Mouse (Mus musculus) Patski (cell line): ENCODE measurements around the gene Slc12a3. TPM values are rescaled to one million over a fixed set of nuclear protein-coding genes. Genes with fewer than 3 reads are reported as not detected.

ENCODE experiments used
- ATAC-seq: fragments of 100-300 bp; one replicate; pipeline ENCODE4 v1.8.0; 2021
- CTCF ChIA-PET: fragments of 350-600 bp; sonication (Branson Sonifier 250); formaldehyde crosslinking; loops from one replicate; lab custom pipeline; 2022; ENCODE audit warnings: inconsistent platforms; lab: Charles Lee
- POLR2A ChIA-PET: fragments of 350-600 bp; sonication (Branson Sonifier 250); formaldehyde crosslinking; loops from one replicate; lab custom pipeline; 2022; ENCODE audit warnings: antibody characterized with exemption, inconsistent platforms; lab: Charles Lee
- DNase-seq: peaks from one replicate; pipeline ENCODE4 v3.0.0-alpha.2; 2011; ENCODE audit warnings: low read depth, low spot score
- H3K27me3 ChIP-seq: fragments of 371-371 bp; one replicate; pipeline ENCODE4 v1.5.1; 2021
- CTCF ChIP-seq: fragments of 100-300 bp; IDR thresholded peaks from one replicate; pipeline ENCODE4 v1.5.1; 2021
- in situ Hi-C: fragments of 300-500 bp; cut with MboI; formaldehyde crosslinking; loops from 3 replicates; pipeline ENCODE4 v1.11.1; 2018; ENCODE audit warnings: low pct_unique_long_range_greater_than_20kb, mixed read lengths
- polyA plus RNA-seq: library from polyadenylated mRNA; unstranded; gene quantifications from one replicate; pipeline ENCODE4 v1.2.3, GENCODE M21; 2021

The Slc12a3 gene
- polyA plus RNA-seq, 1 experiment from 2014 or later, result 0.23 TPM

GRCm38 (mm10) chr8:94364686-94365312 is 35.8 kb downstream of the Slc12a3 start:
- peaks cover 3% of the 10 kb centered on the region for H3K27me3 ChIP-seq
- no peak for ATAC-seq
- in situ Hi-C loops, result no loop called here
- no peak for DNase-seq
- ChIA-PET CTCF (no interaction called here), POLR2A (no interaction called here)
- no peak for TF ChIP-seq CTCF

- no peak for DNase-seq
- in situ Hi-C loops, result no loop called here
- POLR2A ChIA-PET, result no interaction called here
- no peak for ATAC-seq
- no peak for TF ChIP-seq CTCF
- H3K27me3 ChIP-seq, result peaks cover 3% of the 10 kb centered on the region
- CTCF ChIA-PET, result no interaction called here
Observed at GRCm38 (mm10) chr8:94365410-94365981, 36.5 kb downstream of the Slc12a3 start.

DNA sequence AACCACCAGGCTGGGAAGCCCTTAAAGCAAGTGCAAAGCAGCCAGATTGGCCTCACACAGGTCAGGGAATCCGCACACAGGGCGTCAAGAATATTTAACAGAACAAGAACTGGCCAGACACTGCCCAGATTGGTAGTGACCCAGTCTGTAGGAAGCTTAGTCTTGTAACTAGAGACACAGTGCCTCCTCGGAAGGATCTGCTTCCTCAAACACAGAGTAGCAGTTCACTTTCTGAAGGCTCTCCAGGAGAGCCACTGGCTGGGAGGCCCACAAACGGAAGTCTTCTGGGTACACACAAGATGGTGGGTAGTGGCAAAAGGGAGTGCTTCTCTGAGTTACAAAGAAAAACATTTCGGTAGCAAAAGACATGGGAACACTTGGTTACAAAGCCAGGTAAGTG is 41.8 kb downstream of the Slc12a3 start:
- ChIA-PET CTCF (interaction anchor here (0.9 kb wide), 1 partner anchor 13 kb away, joined by 3 read pairs; no protein-coding TSS in a partner anchor), POLR2A (no interaction called here)
- peaks cover 3% of the 10 kb centered on the region for H3K27me3 ChIP-seq
- in situ Hi-C loops, result no loop called here
- DNase-seq, result no peak
- no peak for TF ChIP-seq CTCF
- ATAC-seq, result no peak

DNA sequence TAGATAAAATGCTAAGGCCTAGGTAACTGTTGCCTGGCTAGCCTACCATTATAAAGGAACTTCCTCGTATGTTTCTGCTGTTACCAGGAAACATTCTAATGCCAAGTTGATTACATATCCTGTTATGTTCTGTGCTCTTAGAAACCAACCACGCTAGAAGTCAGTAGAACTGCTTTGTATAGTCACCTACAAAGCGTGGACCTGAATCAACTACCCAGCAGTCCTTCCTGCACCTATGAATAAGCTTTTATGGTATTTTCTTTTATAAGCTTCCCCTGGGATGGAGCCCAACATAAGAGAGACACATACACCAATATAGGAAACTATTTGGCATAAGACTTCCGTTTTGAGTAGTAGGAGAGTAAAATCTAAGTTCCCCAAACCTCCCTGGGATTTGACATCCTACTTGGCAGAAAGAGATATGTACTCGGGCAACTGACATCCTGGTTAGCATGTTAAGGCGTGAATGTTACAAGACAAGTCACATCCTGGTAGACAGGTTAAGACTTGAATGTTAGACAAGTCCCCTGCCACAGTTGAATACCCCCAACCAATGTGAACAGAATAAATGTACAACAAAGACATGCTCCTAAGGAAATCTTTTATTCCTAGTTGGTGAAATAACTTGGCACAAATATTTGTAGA is 44.1 kb downstream of the Slc12a3 start:
- TF ChIP-seq CTCF, result no peak
- in situ Hi-C loops, result no loop called here
- ATAC-seq, result no peak
- DNase-seq, result no peak
- CTCF ChIA-PET, result interaction anchor here (0.9 kb wide), 1 partner anchor 125 kb away, joined by 3 read pairs; no protein-coding TSS in a partner anchor
- POLR2A ChIA-PET, result interaction anchor here (1.0 kb wide), 1 partner anchor 12 kb away, joined by 3 read pairs; no protein-coding TSS in a partner anchor
- H3K27me3 ChIP-seq, result peaks cover under 1% of the 10 kb centered on the region

DNA sequence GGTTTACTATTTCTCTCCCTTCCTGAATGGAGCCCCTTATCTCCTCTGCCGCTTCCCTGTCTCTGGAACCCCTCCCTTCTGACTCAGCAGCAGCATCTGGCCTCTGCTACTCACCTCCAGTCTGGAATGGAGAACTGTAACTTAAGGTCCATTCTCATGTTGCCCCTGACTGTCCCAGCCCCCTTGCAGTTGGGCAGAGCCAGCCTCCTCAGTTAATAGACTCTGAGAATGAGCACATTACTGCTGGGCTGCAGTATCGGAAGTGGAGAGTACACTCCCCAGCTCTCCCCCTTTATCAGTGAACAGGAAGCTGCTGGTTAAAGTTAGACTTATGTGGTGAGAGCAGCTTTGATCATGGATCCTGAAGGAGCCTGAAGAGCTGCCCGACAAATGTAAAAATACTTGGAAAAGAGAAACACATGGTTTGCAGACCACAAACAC is 46.6 kb downstream of the Slc12a3 start:
- POLR2A ChIA-PET, result no interaction called here
- in situ Hi-C loops, result no loop called here
- ATAC-seq, result no peak

GRCm38 (mm10) chr8:94376176-94376575 is 47.2 kb downstream of the Slc12a3 start:
- TF ChIP-seq CTCF, result no peak
- in situ Hi-C loops, result no loop called here
- DNase-seq (no peak), ATAC-seq (no peak)
- H3K27me3 ChIP-seq, result no peaks in the 10 kb centered on the region
- CTCF ChIA-PET, result interaction anchor here (1.5 kb wide), 1 partner anchor 14 kb away, joined by 4 read pairs; no protein-coding TSS in a partner anchor
- POLR2A ChIA-PET, result interaction anchor here (0.7 kb wide), 1 partner anchor 310 kb away, joined by 3 read pairs; no protein-coding TSS in a partner anchor

More for the DNA sequence above, 46.6 kb downstream of the Slc12a3 start:
- no peak for TF ChIP-seq CTCF
- H3K27me3 ChIP-seq, result no peaks in the 10 kb centered on the region
- no peak for DNase-seq
- CTCF ChIA-PET, result interaction anchor here (1.5 kb wide), 1 partner anchor 14 kb away, joined by 4 read pairs; no protein-coding TSS in a partner anchor

- in situ Hi-C loops, result no loop called here
- H3K27me3 ChIP-seq, result no peaks in the 10 kb centered on the region
- ChIA-PET CTCF (interaction anchor here (1.5 kb wide), 1 partner anchor 15 kb away, joined by 4 read pairs; no protein-coding TSS in a partner anchor), POLR2A (interaction anchor here (0.7 to 1.0 kb wide), 2 partner anchors 11 to 310 kb away, joined by 3 read pairs; no protein-coding TSS in a partner anchor)
- DNase-seq (no peak), ATAC-seq (no peak)
- TF ChIP-seq CTCF, result no peak
Observed at GRCm38 (mm10) chr8:94376580-94376979, 47.6 kb downstream of the Slc12a3 start.

DNA sequence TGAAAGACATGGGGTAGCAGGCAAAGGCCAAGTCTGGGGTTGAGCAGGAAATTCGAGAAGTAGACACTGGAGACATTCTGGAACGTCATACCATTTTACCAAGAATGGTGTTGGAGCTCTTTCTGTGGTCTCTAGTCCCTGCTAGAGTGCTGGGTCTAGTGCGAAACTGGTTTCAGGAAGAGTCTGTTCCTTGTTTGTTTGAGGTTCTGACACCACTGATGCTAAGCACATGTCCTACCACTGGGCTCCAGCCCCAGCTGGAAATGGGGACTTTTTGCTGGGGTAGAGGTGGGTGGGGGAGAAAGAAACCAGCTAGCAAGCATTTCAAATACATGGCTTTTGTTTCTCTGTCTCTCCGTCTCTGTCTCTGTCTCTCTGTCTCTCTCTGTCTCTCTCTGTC is 48.0 kb downstream of the Slc12a3 start:
- no peak for TF ChIP-seq CTCF
- no peaks in the 10 kb centered on the region for H3K27me3 ChIP-seq
- in situ Hi-C loops, result no loop called here
- CTCF ChIA-PET, result interaction anchor here (1.5 kb wide), 1 partner anchor 15 kb away, joined by 4 read pairs; no protein-coding TSS in a partner anchor
- no peak for DNase-seq
- no peak for ATAC-seq
- POLR2A ChIA-PET, result interaction anchor here (0.7 to 1.0 kb wide), 2 partner anchors 10 to 310 kb away, joined by 3 read pairs; no protein-coding TSS in a partner anchor

- DNase-seq (peak; percentile 88), ATAC-seq (peak; percentile 91)
- in situ Hi-C loops, result no loop called here
- ChIA-PET CTCF (no interaction called here), POLR2A (no interaction called here)
- no peak for TF ChIP-seq CTCF
- no peaks in the 10 kb centered on the region for H3K27me3 ChIP-seq
Observed at GRCm38 (mm10) chr8:94377714-94378205, 48.8 kb downstream of the Slc12a3 start.

DNA sequence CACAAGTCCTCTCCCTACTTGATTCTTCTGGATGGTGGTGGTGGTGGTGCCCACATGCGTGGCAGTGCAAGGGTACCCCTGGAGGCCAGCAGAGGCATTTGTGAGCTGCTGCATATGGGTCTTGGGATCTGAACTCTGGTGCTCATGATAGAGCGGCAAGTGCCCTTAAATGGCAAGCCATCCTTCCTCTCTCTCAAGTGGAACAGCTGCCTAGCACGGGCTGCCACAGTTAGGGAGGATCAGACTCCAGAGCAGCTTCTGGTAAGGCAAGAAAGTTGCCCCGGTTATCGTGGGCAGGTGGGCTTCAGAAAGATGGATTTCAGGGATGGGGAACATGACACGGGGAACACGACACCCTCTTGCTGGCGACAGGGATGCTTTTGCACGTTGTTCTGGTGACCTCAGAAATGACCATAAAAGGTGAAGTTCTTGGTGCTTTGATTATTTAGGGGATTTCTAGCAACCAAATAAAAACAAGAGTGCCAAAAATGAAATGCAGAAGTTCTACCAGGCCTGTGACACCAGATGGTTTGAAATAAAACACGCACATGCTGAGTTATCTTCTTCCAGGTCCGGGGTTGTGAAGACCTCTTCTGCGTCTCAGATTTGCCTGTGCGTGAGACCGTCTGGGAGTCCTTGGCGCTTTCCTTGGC is 49.9 kb downstream of the Slc12a3 start:
- TF ChIP-seq CTCF, result no peak
- in situ Hi-C loops, result no loop called here
- ChIA-PET POLR2A (no interaction called here), CTCF (no interaction called here)
- ATAC-seq, result no peak
- DNase-seq, result no peak
- H3K27me3 ChIP-seq, result no peaks in the 10 kb centered on the region
